Mouse (Mus musculus): ENCODE results near the gene Erc2. TPM values are rescaled to one million over a fixed set of nuclear protein-coding genes. Genes with fewer than 3 reads are reported as not detected.

The Erc2 gene
- polyA plus RNA-seq, 1 experiment from 2014 or later, result 2.4 TPM

- Histone ChIP-seq H3K4me1 (peaks cover 8% of the 10 kb centered on the region; the same call in 1 of the 2 replicates), H3K4me3 (no peak overlapping the region), H3K4me2 (no peak overlapping the region), H3K9ac (no peak overlapping the region), H3K27ac (replicated peaks) (no peak overlapping the region), H3K9me3 (no peaks in the 10 kb centered on the region), H3K36me3 (no peaks in the 10 kb centered on the region), H3K27me3 (replicated peaks) (no peaks in the 10 kb centered on the region)
- no peak for ATAC-seq (ENCODE audit: extremely low read depth, insufficient number of reproducible peaks, low FRiP score, low TSS enrichment)
- WGBS, result 64% methylated on average over 8 of the region's 8 CpGs
Measured at GRCm38 (mm10) chr14:27948391-27948790, 326.2 kb downstream of the Erc2 start.

DNA sequence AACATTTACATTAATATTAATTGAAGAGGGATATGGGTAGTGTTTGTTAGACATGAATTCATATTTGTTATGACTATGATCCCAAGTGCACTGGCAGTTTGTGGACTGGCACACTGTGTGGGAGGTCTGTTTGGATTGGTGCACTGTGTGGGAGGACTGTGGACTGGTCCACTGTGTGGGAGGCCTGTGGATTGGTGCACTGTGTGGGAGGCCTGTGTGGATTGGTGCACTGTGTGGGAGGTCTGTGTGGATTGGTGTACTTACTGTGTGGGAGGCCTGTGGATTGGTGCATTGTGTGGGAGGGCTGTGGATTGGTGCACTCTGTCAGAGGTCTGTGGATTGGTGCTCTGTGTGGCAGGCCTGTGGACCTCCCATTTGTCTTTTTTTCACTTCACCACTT is 331.6 kb downstream of the Erc2 start:
- H3K4me3 ChIP-seq, result no peak overlapping the region
- peaks cover 5% of the 10 kb centered on the region for H3K4me1 ChIP-seq
- H3K27ac ChIP-seq (replicated peaks), result no peak overlapping the region
- no peak overlapping the region for H3K4me2 ChIP-seq
- no peaks in the 10 kb centered on the region for H3K36me3 ChIP-seq
- H3K9ac ChIP-seq, result no peak overlapping the region
- ATAC-seq (ENCODE audit: extremely low read depth, insufficient number of reproducible peaks, low FRiP score, low TSS enrichment), result no peak
- no peaks in the 10 kb centered on the region for H3K27me3 ChIP-seq (replicated peaks)
- H3K9me3 ChIP-seq, result no peaks in the 10 kb centered on the region

DNA sequence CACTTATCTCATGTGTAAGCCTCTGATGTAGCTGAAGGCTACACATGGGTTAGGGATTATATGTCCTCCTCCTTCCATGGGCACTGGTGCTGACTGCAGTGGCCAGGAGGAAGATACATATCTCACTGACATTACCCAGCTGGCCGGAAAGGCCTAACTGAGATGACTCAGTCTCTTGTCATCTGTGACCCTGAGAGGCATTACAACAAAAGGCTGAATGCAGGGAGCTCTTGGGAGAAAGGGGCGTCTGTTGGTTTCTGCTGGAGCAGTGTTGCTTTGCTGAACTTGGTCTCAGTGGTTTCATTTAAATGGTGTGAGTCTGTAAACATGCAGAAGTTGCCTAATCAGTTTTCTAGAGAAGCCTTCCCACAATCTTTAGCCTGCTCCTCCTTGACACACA is 334.6 kb downstream of the Erc2 start:
- 15% methylated on average over 2 of the region's 2 CpGs for WGBS
- Histone ChIP-seq H3K4me1 (peaks cover 5% of the 10 kb centered on the region), H3K36me3 (no peaks in the 10 kb centered on the region), H3K27me3 (replicated peaks) (no peaks in the 10 kb centered on the region), H3K27ac (replicated peaks) (no peak overlapping the region), H3K9ac (no peak overlapping the region), H3K4me2 (no peak overlapping the region), H3K4me3 (no peak overlapping the region), H3K9me3 (peaks cover 7% of the 10 kb centered on the region; the same call in 1 of the 2 replicates)
- ATAC-seq (ENCODE audit: extremely low read depth, insufficient number of reproducible peaks, low FRiP score, low TSS enrichment), result no peak

DNA sequence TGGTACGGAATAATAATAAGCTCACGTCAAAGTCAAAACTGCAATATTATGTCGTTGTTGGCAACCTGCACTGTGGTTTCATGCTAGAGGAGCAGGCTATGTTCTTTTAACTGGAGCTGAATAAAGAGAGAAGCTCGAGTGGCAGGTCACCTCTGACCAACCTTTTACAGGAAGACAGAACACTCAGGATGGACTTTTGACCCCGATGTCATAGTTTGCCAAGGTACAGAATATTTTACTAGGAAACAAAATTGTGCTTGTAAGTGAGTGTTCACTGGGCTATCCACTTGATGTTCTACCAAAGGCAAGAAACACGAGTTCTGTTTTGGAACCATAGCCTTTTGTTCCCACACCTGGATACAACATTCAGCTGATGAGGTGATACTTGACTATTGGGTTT is 351.5 kb downstream of the Erc2 start:
- Histone ChIP-seq H3K27ac (replicated peaks) (no peak overlapping the region), H3K9me3 (no peaks in the 10 kb centered on the region), H3K4me2 (no peak overlapping the region), H3K27me3 (replicated peaks) (no peaks in the 10 kb centered on the region), H3K4me3 (no peak overlapping the region), H3K4me1 (no peaks in the 10 kb centered on the region), H3K36me3 (no peaks in the 10 kb centered on the region), H3K9ac (no peak overlapping the region)
- no peak for ATAC-seq (ENCODE audit: extremely low read depth, insufficient number of reproducible peaks, low FRiP score, low TSS enrichment)
- 78% methylated on average over 6 of the region's 6 CpGs for WGBS

- Histone ChIP-seq H3K4me1 (no peaks in the 10 kb centered on the region), H3K27ac (replicated peaks) (no peak overlapping the region), H3K9ac (no peak overlapping the region), H3K4me2 (no peak overlapping the region), H3K9me3 (no peaks in the 10 kb centered on the region), H3K36me3 (no peaks in the 10 kb centered on the region), H3K27me3 (replicated peaks) (no peaks in the 10 kb centered on the region), H3K4me3 (no peak overlapping the region)
- ATAC-seq (ENCODE audit: extremely low read depth, insufficient number of reproducible peaks, low FRiP score, low TSS enrichment), result no peak
- 71% methylated on average over 1 of the region's 1 CpGs for WGBS
Measured at GRCm38 (mm10) chr14:27975661-27976060, 353.4 kb downstream of the Erc2 start.

DNA sequence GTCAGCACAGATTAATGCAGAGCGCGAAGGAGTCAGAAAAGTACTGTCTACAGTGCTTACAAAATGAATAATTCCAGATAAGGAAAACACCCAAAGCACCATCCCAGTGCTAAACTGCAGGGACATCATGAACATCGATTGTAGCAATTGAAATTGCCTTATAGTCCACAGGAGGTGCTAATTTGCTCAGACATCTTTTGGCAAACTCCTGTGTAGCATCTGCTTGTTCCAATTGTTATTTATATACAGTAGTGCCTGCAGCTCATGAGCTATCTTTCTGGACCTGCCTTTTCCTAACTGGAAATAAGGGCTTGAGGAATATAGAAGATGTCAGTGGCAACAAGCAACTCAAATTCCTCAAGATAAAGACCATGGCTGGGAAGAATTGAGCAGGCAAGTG is 362.5 kb downstream of the Erc2 start:
- no peak overlapping the region for H3K4me3 ChIP-seq
- H3K4me1 ChIP-seq, result no peaks in the 10 kb centered on the region
- H3K4me2 ChIP-seq, result no peak overlapping the region
- no peaks in the 10 kb centered on the region for H3K36me3 ChIP-seq
- no peaks in the 10 kb centered on the region for H3K9me3 ChIP-seq
- 73% methylated on average over 3 of the region's 3 CpGs for WGBS
- H3K27me3 ChIP-seq (replicated peaks), result no peaks in the 10 kb centered on the region
- no peak overlapping the region for H3K9ac ChIP-seq
- ATAC-seq (ENCODE audit: extremely low read depth, insufficient number of reproducible peaks, low FRiP score, low TSS enrichment), result no peak
- no peak overlapping the region for H3K27ac ChIP-seq (replicated peaks)

GRCm38 (mm10) chr14:27985201-27985600 is 363.0 kb downstream of the Erc2 start:
- Histone ChIP-seq H3K4me3 (no peak overlapping the region), H3K36me3 (no peaks in the 10 kb centered on the region), H3K4me2 (no peak overlapping the region), H3K4me1 (no peaks in the 10 kb centered on the region), H3K27ac (replicated peaks) (no peak overlapping the region), H3K27me3 (replicated peaks) (no peaks in the 10 kb centered on the region), H3K9ac (no peak overlapping the region), H3K9me3 (no peaks in the 10 kb centered on the region)
- ATAC-seq (ENCODE audit: extremely low read depth, insufficient number of reproducible peaks, low FRiP score, low TSS enrichment), result no peak
- WGBS, result 82% methylated on average over 5 of the region's 5 CpGs

DNA sequence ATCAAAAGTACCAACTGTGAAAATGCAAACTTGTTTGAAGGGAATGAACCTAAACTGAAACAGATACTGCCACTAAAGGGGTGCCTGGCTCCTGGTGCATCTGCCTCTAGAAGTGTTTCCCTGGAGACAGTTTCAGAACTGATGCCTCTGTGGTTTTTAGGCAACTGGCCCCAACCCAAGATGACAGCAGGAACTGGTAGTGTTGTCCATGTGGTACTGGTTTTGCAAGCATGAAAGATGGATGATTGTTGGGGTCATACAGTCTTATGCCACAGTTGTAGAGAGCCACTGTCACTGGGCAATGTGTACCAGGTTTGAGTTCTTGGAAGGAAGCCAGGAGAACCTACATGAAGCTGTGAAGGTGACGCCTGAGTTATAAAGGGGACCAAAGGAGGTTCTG is 365.2 kb downstream of the Erc2 start:
- Histone ChIP-seq H3K4me2 (no peak overlapping the region), H3K9me3 (no peaks in the 10 kb centered on the region), H3K4me1 (no peaks in the 10 kb centered on the region), H3K9ac (no peak overlapping the region), H3K36me3 (no peaks in the 10 kb centered on the region), H3K27me3 (replicated peaks) (no peaks in the 10 kb centered on the region), H3K4me3 (no peak overlapping the region), H3K27ac (replicated peaks) (no peak overlapping the region)
- no peak for ATAC-seq (ENCODE audit: extremely low read depth, insufficient number of reproducible peaks, low FRiP score, low TSS enrichment)
- WGBS, result 68% methylated on average over 1 of the region's 1 CpGs

DNA sequence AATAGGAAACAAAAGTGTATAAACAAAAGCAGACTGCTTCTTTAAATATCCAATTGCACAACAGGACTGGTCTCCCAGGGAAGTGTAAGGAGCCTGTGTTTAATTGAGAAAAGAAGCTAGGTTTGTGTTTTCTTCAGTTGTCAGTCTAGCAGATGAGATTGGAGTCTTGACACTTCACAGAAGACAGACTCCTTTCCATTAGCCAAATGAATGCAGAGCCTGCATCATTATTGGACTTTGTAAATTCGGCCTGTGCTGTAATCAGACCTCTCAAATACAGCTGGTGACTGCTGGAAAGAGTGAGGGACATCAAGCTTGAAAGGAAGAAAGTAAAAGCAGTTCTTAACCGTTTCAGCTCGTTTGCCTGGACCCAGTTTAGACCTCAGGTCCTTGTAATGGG is 376.3 kb downstream of the Erc2 start:
- H3K36me3 ChIP-seq, result no peaks in the 10 kb centered on the region
- H3K27me3 ChIP-seq (replicated peaks), result no peaks in the 10 kb centered on the region
- no peak overlapping the region for H3K9ac ChIP-seq
- ATAC-seq (ENCODE audit: extremely low read depth, insufficient number of reproducible peaks, low FRiP score, low TSS enrichment), result no peak
- no peak overlapping the region for H3K27ac ChIP-seq (replicated peaks)
- H3K9me3 ChIP-seq, result no peaks in the 10 kb centered on the region
- H3K4me3 ChIP-seq, result no peak overlapping the region
- WGBS, result 45% methylated on average over 3 of the region's 3 CpGs
- H3K4me1 ChIP-seq, result no peaks in the 10 kb centered on the region
- H3K4me2 ChIP-seq, result no peak overlapping the region

- WGBS, result 35% methylated on average over 4 of the region's 4 CpGs
- ATAC-seq (ENCODE audit: extremely low read depth, insufficient number of reproducible peaks, low FRiP score, low TSS enrichment), result no peak
Measured at GRCm38 (mm10) chr14:28004023-28004422, 381.8 kb downstream of the Erc2 start.

DNA sequence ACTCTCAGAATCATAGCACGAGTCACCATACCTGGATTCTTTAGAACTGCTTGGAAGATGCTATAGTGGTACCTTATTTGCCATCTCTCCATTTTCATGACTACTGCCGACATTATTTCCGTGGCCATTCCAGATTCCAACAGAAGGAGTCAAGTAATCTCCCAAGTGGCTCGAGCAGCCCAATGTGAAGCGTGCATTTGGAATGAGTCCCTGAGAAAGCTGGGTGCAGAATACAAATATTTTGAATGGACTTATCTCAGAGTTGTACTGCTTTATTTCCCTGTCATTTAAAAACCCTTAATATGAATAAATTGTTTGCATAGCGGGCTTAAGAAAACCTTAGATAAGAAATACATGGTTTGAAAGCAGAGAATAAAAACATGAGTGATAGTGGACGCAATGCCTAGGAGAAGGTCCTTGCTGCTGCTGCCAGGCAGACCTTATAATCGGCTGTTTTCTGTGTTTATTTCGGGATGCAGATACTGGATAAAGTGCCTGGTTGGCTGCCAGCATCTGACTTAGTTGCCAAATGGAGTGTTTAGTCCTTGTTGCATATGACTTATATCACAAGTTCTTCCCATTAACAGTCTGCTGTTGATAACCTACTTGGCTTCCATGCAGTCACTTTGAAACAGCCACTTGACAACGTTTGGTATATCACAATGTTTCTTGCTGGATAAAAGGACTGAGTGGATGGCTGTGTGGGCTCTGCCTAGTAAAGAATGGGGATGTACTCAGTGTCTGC is 388.5 kb downstream of the Erc2 start:
- Histone ChIP-seq H3K27me3 (replicated peaks) (peaks cover 9% of the 10 kb centered on the region; the same call in 1 of the 2 replicates), H3K9ac (no peak overlapping the region), H3K4me2 (peak overlapping the region; percentile 24), H3K36me3 (no peaks in the 10 kb centered on the region), H3K27ac (replicated peaks) (peak overlapping the region; percentile 40), H3K9me3 (no peaks in the 10 kb centered on the region), H3K4me3 (no peak overlapping the region), H3K4me1 (peaks cover 36% of the 10 kb centered on the region)
- 23% methylated on average over 10 of the region's 10 CpGs for WGBS
- ATAC-seq (ENCODE audit: extremely low read depth, insufficient number of reproducible peaks, low FRiP score, low TSS enrichment), result peak; percentile 42; the same call in 1 of the 2 replicates

More at GRCm38 (mm10) chr14:28004023-28004422, 381.8 kb downstream of the Erc2 start:
- Histone ChIP-seq H3K27me3 (replicated peaks) (no peaks in the 10 kb centered on the region), H3K4me2 (no peak overlapping the region), H3K9me3 (no peaks in the 10 kb centered on the region), H3K4me3 (no peak overlapping the region), H3K9ac (no peak overlapping the region), H3K36me3 (no peaks in the 10 kb centered on the region), H3K4me1 (peaks cover 9% of the 10 kb centered on the region; the same call in 1 of the 2 replicates), H3K27ac (replicated peaks) (no peak overlapping the region)

DNA sequence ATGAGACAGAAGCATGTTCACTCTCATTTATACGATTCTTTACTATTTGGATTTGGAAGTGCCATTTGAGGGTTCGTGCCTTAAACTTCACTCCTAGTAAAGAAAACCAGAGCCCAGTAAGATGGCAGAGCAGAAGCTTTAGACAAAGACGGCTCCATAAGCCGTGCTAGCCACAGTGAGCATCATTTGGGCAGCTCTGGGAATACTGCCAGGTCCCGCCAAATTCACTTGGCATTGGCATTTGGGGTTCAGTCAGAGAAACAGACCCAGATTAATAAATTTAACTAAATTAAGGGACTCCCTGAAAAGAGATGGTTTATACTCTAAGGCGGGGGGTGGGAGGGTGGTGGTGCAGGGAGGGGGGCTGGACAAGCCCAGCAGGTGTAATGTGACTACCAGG is 401.0 kb downstream of the Erc2 start:
- Histone ChIP-seq H3K27ac (replicated peaks) (no peak overlapping the region), H3K4me3 (no peak overlapping the region), H3K4me1 (no peaks in the 10 kb centered on the region), H3K4me2 (no peak overlapping the region), H3K27me3 (replicated peaks) (no peaks in the 10 kb centered on the region), H3K9me3 (no peaks in the 10 kb centered on the region), H3K9ac (no peak overlapping the region), H3K36me3 (no peaks in the 10 kb centered on the region)
- 83% methylated on average over 6 of the region's 6 CpGs for WGBS
- ATAC-seq (ENCODE audit: extremely low read depth, insufficient number of reproducible peaks, low FRiP score, low TSS enrichment), result no peak

Measured in heart, embryonic 13.5 days (tissue).